Mouse (Mus musculus): ENCODE data around the gene Smarcd1.

GRCm38 (mm10) chr15:99698533-99699085, 3.3 kb upstream of the Smarcd1 start:
- TF ChIP-seq CTCF (IDR thresholded peaks at IDR 0.05; ENCODE audit: control insufficient read depth, insufficient read depth, insufficient read length), result no peak
- no peak for TF ChIP-seq CEBPB (IDR thresholded peaks at IDR 0.05; ENCODE audit: low read depth)
- TF ChIP-seq USF1 (IDR thresholded peaks at IDR 0.05; ENCODE audit: low read depth), result peak; percentile 46
- TF ChIP-seq MYOG (IDR thresholded peaks at IDR 0.05; ENCODE audit: control insufficient read depth, extremely low read depth, insufficient read length), result no peak
- TF ChIP-seq MAX (IDR thresholded peaks at IDR 0.05), result no peak
- TF ChIP-seq FOSL1 (IDR thresholded peaks at IDR 0.05; ENCODE audit: insufficient read depth, low read length, poor library complexity, severe bottlenecking), result no peak
